Mouse (Mus musculus) c-Kit-negative CD71-positive TER-119-positive erythroid progenitor cells, embryonic 14.5 days (primary cell): ENCODE measurements around the gene Ccr1.
"Not testable (repeated sequence)": the region's sequence is repeated elsewhere in the genome, so short reads cannot be mapped to it uniquely, and the experiment has no call there.

Experiments
- DNase-seq: peaks from one replicate; pipeline ENCODE4 v3.0.0-alpha.2; 2013; ENCODE audit warnings: low read depth, low spot score

Ccr1 gene

DNA sequence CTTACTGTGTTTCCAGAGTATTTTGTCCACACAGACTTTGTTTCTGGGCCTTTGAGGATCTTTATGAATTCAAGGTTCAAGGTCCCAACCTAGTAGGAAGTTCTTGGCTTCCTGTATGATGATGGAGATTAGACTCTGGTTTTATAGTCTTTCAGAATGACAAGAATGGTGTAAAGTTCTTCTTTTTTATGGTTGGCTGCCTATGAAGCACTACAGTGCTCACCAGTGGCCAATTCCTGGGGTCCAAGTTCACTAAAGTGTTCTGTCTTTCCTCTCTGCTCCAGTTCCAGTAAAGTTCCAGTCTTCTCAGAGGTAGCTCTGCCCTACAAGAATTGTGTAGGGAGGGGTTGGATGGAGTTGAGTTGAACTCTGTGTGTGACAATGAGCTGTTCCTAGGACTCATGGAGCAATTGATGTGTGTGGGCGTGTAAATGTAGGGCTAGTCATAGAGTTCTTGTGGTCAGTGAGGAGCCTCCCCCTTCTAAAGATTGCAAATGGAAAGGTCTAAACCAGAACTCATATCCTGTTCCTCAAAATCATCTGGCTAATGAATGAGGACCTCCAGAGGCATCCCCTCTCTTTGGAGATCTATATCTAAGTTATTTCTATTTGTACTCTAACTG lies at the start of gene Ccr1:
Ccr1 (minus strand) TSS at position 403 of the 623 bp plus-strand sequence.
- no peak for DNase-seq

DNA sequence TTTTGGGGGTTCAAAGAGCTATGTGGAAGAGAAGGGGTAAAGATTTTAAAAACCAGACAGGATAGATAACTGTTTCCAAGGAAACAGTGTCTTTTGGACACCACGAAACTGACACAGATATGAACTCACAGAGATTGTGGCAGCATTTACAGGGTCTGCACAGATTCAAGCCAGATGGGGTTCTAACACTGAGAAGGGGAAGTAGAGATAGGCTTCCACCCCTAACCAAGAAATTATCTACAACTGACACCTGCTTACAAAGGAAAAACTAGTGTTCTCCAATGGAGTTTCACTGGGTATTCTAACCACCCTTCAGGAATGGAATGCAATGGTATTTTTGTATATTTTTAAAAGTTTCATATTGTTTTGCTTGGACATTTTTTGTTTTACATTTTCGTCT lies 47.6 kb upstream of the Ccr1 start:
- no peak for DNase-seq

DNA sequence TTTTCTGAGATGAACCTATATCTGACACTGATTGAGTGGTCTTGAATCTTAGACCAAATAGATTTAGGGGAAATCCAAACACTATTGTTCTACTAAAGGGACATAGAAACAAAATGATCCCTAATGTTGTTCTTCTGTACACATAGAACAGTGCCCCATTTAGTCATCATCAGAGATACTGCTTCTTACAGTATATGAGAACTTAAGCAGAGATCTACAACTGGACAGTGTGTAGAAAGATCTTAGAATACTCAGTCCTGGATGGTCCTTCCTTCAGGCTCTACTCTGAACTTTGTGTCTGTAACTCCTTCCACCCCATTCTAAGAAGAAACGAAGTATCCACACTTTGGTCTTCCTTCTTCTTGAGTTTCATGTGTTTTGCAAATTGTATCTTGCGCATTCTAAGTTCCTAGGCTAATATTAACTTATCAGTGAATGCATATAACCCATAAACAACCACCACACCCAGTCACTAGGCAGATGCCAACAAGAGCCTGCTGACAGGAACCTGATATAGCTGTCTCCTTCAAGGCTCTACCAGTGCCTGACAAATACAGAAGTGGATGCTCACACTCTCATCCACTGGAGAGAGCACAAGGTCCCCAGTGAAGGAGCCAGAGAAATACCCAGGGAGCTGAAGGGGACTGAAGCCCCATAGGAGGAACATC lies 46.6 kb upstream of the Ccr1 start:
- no peak for DNase-seq

DNA sequence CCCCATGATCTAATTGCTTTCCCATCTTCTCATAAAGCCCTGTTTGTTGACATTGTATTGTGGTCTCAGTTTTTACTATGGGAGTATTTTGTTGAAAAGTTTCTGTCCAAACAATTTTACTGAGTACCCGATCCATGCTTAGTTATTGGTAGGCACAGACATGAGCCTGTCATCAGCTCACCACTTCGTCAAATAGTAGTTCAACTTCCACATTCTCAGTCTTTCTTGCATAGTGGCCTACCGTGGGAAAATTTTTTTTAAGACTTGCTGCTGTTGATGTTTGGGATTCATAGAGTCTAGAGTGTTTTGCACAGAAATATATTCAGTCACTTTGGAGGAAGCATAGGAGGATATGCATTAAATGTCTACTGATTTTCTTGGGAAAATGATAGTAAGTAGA lies 44.8 kb upstream of the Ccr1 start:
- no peak for DNase-seq

DNA sequence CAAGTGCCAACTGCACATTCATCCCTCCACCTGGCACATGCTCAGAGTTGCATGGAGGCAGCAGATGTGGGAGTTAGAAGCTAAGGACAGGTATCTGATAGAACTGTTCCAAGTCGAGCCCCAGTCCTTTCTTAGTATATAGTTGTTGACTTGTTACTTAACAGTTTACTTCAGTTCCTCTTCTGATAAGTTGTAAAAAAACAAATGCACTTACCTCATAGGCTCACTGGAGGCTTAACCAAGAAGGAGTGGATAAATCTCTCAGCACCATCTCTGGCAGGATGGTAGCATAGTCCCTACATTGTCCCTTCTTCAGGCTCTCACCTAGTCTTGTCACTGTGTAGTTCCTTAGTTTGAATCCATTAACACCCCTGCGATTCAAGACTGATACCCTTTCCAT lies 44.2 kb upstream of the Ccr1 start:
- no peak for DNase-seq

DNA sequence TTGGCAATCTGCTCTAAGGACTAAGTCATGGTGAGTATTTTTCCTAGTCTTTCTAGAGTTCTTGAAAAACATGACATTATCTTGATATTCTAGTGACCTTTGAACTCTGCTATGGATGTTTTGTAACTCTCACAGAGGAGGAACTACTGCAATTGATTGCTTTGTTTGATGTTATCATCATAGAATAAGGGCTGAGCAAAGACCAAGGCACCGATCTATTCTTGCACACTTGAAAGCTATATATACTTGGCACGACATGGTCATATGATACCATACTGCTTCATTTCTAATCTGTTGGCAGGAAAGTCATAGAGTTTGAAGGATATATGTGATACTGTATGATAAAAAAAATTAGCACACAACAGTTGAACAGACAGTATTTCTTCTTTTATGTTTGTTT lies 31.3 kb upstream of the Ccr1 start:
- DNase-seq, result no peak

DNA sequence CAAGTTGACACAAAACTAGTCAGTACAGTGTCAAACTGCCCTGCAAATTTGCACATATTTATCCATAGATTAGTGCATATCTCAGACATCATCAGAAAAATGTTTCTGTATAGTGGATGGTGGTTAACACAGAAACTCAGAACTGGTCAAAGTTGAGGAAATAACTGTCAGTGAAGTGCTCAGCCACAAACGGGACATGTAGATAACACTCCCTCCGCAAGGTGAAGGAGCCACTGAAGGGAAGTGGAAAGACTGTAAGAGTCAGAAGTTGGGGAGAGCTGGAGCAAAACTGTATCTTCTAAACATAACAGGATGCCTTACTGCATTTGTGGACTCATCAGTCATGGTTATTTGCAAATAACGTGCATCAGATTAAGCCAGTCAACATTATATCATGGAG lies 29.2 kb upstream of the Ccr1 start:
- no peak for DNase-seq

DNA sequence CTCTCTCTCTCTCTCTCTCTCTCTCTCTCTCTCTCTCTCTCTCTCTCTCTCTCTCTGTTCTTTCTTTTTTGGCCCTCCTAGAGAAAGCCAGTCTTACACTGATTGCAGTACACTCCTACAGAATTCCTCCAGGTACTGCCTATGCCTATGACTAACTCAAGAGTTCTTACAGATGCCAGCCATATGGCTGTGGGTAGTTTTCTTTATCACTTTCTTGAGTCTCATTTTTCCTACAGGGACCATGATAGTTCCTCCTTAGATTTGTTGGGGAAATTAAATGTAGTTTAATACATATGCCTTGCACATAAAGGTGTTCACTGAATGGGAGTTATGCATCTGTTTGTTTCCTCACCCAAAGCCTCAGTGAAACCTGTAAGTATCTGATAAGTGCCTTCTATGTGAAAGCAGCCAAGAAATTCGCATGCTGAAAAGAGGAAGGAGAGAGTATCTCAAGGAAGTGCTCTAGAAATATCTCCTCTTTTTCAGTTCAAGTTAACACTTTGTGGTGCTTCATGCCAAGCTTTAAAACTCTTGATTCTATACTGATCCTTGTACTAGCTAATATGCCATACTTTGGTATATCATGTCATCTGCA lies 22.9 kb upstream of the Ccr1 start:
- DNase-seq, result no peak

DNA sequence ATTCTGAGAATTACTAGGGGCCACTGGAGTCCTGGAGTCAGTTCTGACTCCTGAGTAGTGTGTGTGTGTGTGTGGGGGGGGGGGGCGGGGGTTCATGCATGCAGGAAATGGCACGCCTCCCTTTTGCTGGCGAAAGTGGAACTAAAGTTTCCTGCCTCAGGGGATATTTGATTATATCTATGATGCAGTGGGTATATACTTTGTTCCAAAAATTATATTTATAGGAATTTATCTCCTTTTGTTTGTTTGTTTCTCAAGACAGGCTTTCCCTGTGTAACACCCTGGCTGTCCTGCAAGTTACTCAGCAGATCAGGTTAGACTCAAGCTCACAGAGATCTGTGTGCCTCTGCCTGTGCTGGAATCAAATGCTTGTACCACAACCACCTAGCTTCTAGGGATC lies 21.2 kb upstream of the Ccr1 start:
- no peak for DNase-seq

DNA sequence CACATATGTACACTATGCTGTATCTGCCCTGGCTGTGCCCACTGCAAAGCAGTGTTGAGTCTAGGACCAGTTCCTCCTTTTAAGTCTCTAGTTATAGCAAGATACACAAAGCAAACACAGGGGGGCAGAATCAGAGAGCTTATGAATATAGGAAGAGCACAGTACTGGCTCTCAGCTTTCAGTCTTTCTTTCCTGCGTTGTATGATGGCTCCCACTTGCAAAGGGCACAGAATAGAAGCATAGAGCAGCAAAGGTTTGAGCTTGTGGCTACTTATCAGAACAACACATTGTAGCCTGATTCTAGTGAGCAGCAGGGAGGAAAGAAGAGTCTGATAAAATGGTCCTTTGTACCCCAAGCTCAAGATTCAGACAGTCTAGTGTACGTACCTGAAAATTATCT lies 17.7 kb upstream of the Ccr1 start:
- no peak for DNase-seq

DNA sequence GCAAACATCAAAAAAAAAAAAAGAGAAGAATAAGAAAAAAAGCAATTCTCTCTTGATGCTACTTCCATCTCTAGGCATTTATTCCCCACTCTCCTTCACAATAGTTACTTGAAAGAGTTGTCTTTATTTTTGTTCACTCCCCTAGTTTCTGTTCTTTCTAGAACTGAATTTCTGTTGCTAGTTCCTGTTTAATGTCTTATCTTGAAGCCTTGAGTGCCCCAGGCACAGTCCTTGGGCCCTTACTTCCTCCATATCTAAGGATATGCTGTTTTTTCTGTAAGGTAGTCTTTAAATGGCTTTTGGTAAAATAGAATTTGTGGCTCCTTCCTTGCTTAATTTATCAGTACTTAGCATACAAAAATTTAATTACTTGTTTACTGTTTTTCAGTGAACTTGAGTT lies 16.5 kb upstream of the Ccr1 start:
- no peak for DNase-seq

DNA sequence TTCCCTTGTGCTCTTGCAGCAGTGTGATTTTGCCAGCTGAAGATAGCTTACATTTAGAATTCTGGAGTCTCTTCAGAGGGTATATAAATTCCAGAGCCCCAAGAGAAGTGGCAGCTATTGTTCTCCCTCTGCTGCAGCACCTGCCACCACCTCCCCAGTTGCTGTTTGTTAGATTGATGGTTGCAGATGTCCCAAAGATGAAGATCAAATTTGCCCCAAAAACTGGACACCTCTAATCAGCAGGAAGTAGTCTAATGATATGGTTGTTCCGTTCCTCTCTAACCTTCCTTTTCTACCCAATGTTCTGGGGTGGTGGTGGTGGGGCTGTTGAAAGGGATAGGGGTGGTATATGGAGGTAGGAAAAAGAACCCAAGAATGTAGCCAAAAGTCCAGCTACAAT lies 14.2 kb upstream of the Ccr1 start:
- no peak for DNase-seq

DNA sequence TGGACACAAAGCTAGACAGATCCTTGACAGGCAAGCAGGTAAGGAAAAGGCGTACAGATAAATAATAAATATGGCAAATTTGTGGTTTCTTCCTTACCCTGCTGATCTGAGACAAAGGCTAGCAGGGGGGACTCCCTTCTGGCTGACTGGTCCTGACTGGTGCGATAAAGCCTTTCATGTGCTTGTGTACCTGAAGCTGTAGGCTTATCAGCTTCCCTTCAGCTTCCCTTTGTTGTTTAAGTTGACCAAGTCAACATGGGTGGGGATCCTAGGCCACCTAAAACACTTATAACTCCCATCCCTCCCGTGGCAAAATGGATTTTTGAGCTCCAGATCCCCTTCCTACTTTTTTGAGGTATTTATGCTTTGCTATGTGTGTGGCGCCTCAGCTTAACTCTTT lies 13.4 kb upstream of the Ccr1 start:
- no peak for DNase-seq

DNA sequence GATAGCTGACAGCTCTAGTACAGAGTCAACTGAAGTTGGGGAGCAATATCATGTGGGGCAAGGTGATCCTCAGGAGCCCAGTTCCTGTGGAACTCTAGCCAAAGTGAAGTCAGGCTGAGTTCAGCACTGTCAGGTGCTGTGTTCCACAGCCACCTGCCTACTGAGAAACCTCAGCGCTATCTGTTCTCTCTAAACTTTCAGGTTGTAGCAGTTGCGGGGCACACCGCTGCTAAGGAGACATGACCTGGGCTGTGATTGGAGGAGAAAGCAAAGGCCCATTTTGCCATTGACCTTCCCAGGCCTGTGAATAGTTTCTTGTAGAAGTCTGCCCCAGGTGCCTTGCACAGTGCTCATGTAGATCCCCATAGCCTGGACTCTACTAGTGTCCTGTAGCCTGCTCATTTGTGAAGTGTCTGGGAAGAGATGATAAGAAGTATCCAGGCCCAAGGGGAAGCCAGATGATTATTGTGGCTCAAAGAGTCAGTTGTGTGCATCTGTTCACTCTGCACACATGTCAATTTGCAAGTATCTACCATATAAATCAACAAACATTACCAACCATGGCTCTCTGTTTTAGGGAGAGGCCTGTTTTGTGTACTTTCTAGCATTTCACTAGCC lies 12.5 kb upstream of the Ccr1 start:
- DNase-seq, result not testable (repeated sequence)

DNA sequence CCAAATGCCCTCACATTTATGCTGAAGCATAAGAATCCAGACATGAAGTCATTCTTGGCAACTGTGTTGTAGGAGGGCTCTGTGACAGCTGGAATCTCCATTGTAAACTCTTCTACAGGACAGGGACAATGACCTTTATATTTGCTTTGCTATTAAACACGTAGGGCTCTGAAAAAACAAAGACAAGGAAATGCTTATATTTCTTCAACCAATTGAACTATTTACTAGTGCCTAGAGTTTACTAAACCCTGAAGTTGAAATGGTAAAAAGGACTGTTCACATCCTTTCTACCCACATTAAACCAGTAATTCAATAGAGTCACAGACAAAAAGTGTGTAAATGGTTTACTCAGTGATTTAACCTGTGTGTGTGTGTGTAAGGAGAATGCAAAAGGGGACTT lies 9.8 kb upstream of the Ccr1 start, which contains the start of gene Ccr1l1:
Ccr1l1 (minus strand) TSS at position 101 of the 400 bp plus-strand sequence.
- no peak for DNase-seq

DNA sequence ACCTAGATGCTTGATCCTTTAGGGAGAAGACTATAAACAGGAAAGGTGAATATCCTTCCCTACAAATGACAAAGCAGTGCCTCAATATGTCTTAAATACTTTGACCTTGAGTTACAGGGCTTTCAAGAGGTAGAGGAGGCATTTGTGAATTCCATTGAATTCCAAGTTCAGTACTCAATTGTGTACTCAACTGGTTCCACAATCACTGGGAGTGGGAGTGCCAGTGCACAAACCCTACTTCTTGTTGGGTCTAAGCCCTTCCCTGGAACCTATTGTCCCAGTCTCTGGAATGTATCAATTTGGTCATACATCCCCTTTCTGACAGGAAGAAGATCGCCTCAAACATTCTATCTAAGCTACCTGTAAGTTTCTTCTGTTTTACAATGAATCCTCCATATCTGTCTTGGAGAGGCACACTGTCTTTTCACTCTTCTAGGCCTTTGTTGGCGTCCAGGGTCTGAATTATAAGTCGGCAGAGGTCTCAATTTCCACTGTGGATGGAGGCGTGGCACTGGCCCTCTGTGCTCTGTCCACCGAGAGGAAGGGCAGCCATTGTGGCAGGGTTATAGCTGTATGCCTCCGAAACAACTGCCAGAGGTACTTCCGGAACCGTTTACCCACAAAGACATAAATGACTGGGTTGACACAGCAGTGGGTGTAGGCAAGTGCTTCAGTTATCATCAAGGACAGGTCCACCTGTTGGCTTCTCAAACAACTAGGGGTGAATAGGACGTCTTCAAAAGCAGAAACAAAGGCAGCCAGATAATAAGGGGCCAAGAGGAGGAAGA lies 8.6 kb upstream of the Ccr1 start:
- DNase-seq, result no peak

DNA sequence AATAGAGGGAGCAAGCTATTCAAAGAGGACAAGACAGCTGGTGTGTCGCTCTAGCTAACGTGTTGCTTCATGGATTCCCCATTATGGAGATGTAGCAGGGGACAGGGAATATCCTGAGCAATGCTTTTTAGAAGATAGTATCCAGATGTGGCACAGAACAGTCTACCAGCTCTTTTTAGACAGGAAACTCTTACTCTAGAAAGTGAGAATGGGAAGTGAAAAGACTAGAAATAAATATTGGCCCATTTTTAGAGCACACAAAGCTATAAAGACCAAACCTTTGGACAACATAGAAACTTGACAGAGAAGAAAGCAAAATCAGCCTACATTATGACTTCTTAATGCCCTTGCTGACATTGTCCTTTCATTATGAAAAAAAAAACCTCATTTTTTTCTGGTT lies 7.1 kb upstream of the Ccr1 start:
- DNase-seq, result no peak

DNA sequence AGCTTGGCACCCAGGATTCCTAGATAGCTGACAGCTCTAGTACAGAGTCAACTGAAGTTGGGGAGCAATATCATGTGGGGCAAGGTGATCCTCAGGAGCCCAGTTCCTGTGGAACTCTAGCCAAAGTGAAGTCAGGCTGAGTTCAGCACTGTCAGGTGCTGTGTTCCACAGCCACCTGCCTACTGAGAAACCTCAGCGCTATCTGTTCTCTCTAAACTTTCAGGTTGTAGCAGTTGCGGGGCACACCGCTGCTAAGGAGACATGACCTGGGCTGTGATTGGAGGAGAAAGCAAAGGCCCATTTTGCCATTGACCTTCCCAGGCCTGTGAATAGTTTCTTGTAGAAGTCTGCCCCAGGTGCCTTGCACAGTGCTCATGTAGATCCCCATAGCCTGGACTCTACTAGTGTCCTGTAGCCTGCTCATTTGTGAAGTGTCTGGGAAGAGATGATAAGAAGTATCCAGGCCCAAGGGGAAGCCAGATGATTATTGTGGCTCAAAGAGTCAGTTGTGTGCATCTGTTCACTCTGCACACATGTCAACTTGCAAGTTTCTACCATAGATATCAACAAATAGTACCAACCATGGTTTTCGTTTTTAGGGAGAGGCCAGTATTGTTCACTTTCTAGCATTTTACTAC lies 1.5 kb downstream of the Ccr1 start:
- not testable (repeated sequence) for DNase-seq

DNA sequence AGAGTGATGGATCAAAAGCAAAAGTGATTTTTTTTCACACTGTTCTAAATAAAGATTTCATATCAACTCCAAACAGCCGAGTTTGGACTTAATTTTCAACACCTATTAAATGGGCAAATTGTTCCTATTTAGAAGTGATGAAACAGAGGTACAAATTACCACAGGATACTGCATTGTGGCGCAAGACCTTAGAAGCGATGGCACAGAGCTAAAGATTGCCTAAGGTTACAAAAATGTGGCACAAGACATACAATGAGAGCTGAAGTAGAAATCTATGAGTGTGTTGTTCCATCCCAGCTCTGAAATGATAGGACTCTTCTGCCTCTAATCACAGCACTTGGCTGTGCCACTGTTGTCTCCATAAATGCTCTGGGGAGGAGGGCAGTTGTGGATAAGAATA lies 3.7 kb downstream of the Ccr1 start:
- DNase-seq, result no peak

DNA sequence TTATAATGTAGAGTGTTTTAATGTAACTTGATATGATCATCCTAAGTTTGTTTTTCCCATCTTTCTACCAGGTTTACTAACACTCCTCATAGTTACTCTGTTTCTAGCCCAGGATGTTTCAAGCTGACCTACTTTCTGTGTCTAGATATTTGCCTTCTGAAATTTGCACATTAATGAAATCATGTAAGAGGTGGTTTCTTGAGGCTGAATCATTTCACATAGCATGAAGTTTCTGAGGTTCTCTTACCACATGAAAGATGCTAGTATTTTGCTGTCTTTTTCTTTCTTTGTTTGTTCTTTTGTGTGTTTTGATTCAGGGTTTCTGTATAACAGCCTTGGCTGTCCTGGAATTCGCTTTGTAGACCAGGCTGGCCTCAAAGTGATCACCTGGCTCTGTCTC lies 8.3 kb downstream of the Ccr1 start:
- no peak for DNase-seq

DNA sequence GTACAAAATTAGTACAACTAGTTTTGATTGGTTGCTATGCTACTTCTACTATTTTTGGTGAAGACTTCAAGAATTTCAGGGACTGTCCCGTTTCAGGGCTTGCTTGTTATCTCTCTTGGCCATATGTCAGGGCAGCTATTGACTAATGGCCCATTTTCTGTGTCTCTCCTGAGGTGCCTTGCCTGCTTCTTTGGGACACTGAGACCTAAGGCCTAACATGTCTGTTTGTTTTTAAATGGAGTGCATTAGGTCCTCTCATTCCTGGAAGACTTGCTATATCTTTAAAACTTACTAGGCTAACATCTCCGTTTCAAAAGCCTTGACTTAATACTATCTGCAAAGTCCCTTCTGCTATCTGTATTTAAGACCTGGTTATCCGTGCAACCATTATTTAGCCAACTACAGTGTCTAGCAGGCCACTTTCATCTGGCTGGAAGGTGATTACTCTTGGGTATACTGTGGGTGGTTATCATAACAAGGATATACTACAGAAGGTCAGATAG lies 10.5 kb downstream of the Ccr1 start:
- DNase-seq, result peak; percentile 58
